Mouse (Mus musculus): Measurements from ENCODE around the gene Gm49387. TPM values are rescaled to one million over a fixed set of nuclear protein-coding genes. Genes with fewer than 3 reads are reported as not detected.

Gene Gm49387
- polyA plus RNA-seq, 1 experiment from 2014 or later: not detected

- no peaks in the 10 kb centered on the region for H3K36me3 ChIP-seq (ENCODE audit: poor library complexity, severe bottlenecking)
- H3K9me3 ChIP-seq (replicated peaks): no peaks in the 10 kb centered on the region
- H3K9ac ChIP-seq: no peak overlapping the region
- H3K27ac ChIP-seq: no peak overlapping the region; the same call in 1 of the 2 replicates
- WGBS: 68% methylated on average over 5 of the region's 5 CpGs
- no peak for ATAC-seq
- H3K4me3 ChIP-seq: no peak overlapping the region
- no peak overlapping the region for H3K4me2 ChIP-seq
- no peaks in the 10 kb centered on the region for H3K27me3 ChIP-seq
- H3K4me1 ChIP-seq: no peaks in the 10 kb centered on the region
These were observed 81.5 kb downstream of the Gm49387 start for GRCm38 (mm10) chr14:31559216-31559615.

DNA sequence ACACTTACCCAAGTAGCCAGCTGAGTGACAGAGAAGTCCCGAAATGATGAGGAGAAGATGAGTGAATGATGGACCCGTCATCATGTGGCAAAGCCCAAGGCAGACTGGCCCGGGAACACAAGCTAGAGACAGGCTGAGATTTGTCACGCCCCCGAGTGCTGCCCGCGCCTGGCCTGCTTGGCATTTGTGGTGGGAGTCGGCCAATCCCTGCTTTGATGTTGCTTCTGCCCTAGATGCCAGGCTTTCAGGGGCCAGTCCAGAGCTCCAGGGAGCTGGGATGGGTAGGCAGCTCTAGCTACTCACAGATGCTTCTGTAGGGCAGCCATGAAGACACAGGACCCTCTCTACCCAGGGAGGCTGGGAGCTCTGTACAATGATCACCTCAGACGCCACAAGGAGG lies 82.9 kb downstream of the Gm49387 start:
- no peak overlapping the region for H3K9ac ChIP-seq
- H3K27me3 ChIP-seq: no peaks in the 10 kb centered on the region
- no peaks in the 10 kb centered on the region for H3K4me1 ChIP-seq
- H3K36me3 ChIP-seq (ENCODE audit: poor library complexity, severe bottlenecking): no peaks in the 10 kb centered on the region
- 82% methylated on average over 9 of the region's 9 CpGs for WGBS
- no peak overlapping the region for H3K4me3 ChIP-seq
- no peaks in the 10 kb centered on the region for H3K9me3 ChIP-seq (replicated peaks)
- no peak overlapping the region for H3K4me2 ChIP-seq
- no peak overlapping the region for H3K27ac ChIP-seq
- no peak for ATAC-seq

DNA sequence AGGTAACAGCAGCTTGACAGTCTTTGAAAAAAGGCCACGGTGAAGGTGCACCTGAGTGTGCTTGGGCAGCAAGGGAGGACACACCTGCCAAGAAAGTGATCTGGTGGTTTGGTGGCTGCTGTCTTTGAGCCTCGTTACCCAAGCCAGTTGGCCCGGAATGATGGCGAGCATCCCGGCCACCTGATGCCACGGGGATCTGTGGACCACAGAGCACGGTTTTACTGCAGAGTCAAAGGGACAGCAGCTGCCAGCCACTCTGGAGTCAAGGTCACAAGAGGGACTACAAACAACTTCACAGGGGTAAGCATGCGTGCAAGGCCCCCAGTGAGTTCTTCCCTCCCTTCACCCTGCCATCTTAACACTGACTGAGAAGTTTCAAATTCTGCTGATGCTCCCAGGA lies 83.4 kb downstream of the Gm49387 start:
- Histone ChIP-seq H3K27me3 (no peaks in the 10 kb centered on the region), H3K36me3 (ENCODE audit: poor library complexity, severe bottlenecking) (no peaks in the 10 kb centered on the region), H3K27ac (no peak overlapping the region), H3K9ac (no peak overlapping the region), H3K4me3 (no peak overlapping the region), H3K4me2 (no peak overlapping the region), H3K4me1 (no peaks in the 10 kb centered on the region), H3K9me3 (replicated peaks) (no peaks in the 10 kb centered on the region)
- no peak for ATAC-seq
- 84% methylated on average over 8 of the region's 8 CpGs for WGBS

DNA sequence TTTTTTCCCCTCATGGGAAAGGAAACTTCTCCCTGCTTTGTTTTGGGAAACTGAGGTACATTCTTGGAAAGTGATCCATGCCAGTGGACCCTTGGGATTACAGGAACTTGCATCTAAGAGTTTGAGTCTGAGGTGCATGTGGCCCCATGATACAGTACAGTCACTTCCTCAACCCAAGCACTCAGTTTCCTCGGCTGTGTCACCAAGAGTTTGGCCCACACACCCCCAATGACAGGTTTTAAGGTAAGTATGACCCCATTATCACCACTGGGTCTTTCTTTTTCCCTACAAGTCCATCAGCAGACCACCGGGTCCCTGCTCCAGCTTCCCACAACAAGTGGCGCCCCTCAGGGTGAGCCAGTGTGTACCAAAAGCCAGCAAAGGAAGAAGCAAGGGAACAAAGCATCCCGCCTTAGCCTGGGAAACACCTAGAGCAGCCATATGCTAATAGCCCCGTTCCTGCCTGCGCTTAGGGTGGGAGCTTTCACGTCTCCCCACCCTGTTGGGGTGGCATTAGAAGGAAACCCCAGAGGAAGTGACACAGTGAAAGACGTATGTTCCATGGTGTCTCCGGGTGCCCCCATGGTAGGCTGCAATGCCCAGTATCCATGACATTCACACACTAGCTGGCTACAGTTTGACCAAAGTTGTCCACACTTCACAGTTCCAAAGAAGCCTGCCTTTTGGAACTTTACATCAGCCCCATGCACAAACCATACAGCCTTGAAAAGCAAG lies 84.0 kb downstream of the Gm49387 start:
- Histone ChIP-seq H3K4me1 (no peaks in the 10 kb centered on the region), H3K4me3 (no peak overlapping the region), H3K27me3 (no peaks in the 10 kb centered on the region), H3K9ac (no peak overlapping the region), H3K27ac (no peak overlapping the region), H3K4me2 (no peak overlapping the region), H3K9me3 (replicated peaks) (no peaks in the 10 kb centered on the region), H3K36me3 (ENCODE audit: poor library complexity, severe bottlenecking) (no peaks in the 10 kb centered on the region)
- WGBS: 84% methylated on average over 9 of the region's 9 CpGs
- ATAC-seq: no peak

- H3K9ac ChIP-seq: no peak overlapping the region
- no peaks in the 10 kb centered on the region for H3K36me3 ChIP-seq (ENCODE audit: poor library complexity, severe bottlenecking)
- no peak overlapping the region for H3K27ac ChIP-seq
- no peaks in the 10 kb centered on the region for H3K27me3 ChIP-seq
- H3K4me2 ChIP-seq: no peak overlapping the region
- WGBS: 79% methylated on average over 14 of the region's 14 CpGs
- H3K4me1 ChIP-seq: no peaks in the 10 kb centered on the region
- H3K4me3 ChIP-seq: no peak overlapping the region
- no peaks in the 10 kb centered on the region for H3K9me3 ChIP-seq (replicated peaks)
- ATAC-seq: no peak
These were observed 84.7 kb downstream of the Gm49387 start for GRCm38 (mm10) chr14:31555963-31556434.

GRCm38 (mm10) chr14:31555021-31555420 lies 85.7 kb downstream of the Gm49387 start:
- Histone ChIP-seq H3K9ac (no peak overlapping the region), H3K9me3 (replicated peaks) (no peaks in the 10 kb centered on the region), H3K4me3 (no peak overlapping the region), H3K27ac (no peak overlapping the region), H3K4me2 (no peak overlapping the region), H3K36me3 (ENCODE audit: poor library complexity, severe bottlenecking) (no peaks in the 10 kb centered on the region), H3K4me1 (no peaks in the 10 kb centered on the region), H3K27me3 (no peaks in the 10 kb centered on the region)
- 92% methylated on average over 7 of the region's 7 CpGs for WGBS
- no peak for ATAC-seq

DNA sequence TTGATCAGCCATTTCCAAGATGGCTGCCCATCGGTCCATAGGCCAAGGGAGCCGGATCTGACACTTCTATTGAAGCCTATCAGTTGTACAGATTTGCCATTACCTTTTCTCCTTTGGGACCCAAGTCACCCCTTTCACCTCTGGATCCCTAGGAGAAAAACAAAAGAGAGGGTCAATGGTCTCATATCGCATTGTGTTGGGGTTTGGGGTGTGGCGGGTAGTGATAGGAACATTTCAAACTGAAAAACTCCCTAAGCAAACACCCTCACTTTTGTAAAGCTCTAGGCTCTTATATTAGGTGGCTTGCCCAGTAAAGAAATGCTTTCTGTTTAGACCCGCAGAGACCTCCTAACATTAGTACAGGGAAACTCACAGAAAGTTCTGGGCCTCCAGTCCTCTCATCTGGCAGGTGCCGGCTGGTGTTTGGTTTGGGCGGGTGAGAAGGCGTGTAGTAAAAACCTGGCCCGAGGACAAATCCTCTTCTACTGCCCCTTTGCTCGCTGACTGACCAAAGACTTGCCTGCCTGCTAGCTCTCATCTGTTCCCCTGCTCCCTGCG lies 96.7 kb downstream of the Gm49387 start:
- 85% methylated on average over 11 of the region's 11 CpGs for WGBS
- no peaks in the 10 kb centered on the region for H3K27me3 ChIP-seq

GRCm38 (mm10) chr14:31537298-31537697 lies 103.4 kb downstream of the Gm49387 start:
- H3K4me3 ChIP-seq: no peak overlapping the region
- no peak overlapping the region for H3K9ac ChIP-seq
- H3K4me2 ChIP-seq: no peak overlapping the region
- no peak for ATAC-seq
- no peak overlapping the region for H3K27ac ChIP-seq
- no peaks in the 10 kb centered on the region for H3K36me3 ChIP-seq (ENCODE audit: poor library complexity, severe bottlenecking)
- WGBS: 83% methylated on average over 6 of the region's 6 CpGs
- no peaks in the 10 kb centered on the region for H3K9me3 ChIP-seq (replicated peaks)
- H3K27me3 ChIP-seq: no peaks in the 10 kb centered on the region
- H3K4me1 ChIP-seq: no peaks in the 10 kb centered on the region

More for the DNA sequence above, 96.7 kb downstream of the Gm49387 start:
- Histone ChIP-seq H3K36me3 (ENCODE audit: poor library complexity, severe bottlenecking) (no peaks in the 10 kb centered on the region), H3K27ac (no peak overlapping the region), H3K4me1 (no peaks in the 10 kb centered on the region), H3K4me2 (no peak overlapping the region), H3K9ac (no peak overlapping the region), H3K9me3 (replicated peaks) (no peaks in the 10 kb centered on the region), H3K4me3 (no peak overlapping the region)
- ATAC-seq: no peak

DNA sequence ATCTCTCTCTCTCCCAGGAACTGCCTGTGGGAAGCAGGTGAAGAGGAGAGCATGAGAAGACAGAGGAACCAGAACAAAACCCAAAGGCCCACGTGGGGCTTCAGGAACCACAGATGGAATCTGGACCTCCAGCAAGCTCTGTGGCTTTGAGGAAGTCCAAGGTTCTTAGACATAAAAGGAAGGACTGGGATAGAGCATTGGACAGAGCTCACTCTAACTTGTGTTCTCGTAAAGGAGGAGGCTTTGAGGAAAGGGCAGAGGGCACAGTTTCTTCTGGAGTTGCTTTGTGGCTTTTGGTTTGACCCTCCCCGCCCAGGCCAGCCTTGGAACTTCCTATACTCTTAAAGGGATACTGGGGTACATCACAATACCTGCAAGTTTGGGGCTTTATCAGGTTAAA lies 108.0 kb downstream of the Gm49387 start:
- Histone ChIP-seq H3K27me3 (no peaks in the 10 kb centered on the region), H3K4me1 (no peaks in the 10 kb centered on the region), H3K4me2 (no peak overlapping the region), H3K9me3 (replicated peaks) (no peaks in the 10 kb centered on the region), H3K9ac (no peak overlapping the region), H3K36me3 (ENCODE audit: poor library complexity, severe bottlenecking) (no peaks in the 10 kb centered on the region), H3K27ac (no peak overlapping the region), H3K4me3 (no peak overlapping the region)
- no peak for ATAC-seq
- WGBS: 60% methylated on average over 3 of the region's 3 CpGs

DNA sequence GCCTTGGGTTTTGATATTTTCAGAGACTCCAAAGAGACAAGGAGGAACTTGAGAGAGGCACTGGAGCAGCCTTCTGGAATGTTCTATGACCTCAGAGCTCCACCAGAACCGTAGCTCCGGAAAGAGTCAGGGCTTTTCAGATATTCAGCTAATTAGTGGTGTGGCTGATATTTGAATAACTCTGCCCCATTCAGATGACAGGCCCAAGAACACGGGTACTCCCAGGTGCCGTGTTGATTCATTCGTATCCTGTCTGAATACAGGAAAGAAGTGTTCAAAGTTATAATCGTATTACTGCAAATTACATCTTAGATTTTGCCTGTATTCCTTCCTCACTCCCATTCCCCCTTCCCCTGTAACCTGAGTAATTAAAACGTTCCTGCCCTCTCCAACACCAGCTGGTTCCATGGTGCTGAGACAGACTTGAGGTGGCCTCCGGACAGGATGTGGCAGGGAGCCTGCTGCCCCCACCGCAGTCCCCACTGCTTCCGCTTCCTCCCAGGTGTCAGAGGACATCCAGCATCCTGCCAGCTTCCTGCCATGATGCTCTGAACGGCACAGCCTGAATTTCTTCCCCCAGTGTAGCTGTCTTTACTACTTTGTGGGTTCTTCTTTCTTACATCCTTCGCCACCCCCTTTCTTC lies 109.1 kb downstream of the Gm49387 start:
- H3K4me1 ChIP-seq: no peaks in the 10 kb centered on the region
- H3K27ac ChIP-seq: no peak overlapping the region
- no peaks in the 10 kb centered on the region for H3K27me3 ChIP-seq
- ATAC-seq: no peak
- H3K9me3 ChIP-seq (replicated peaks): no peaks in the 10 kb centered on the region
- no peak overlapping the region for H3K4me2 ChIP-seq
- no peaks in the 10 kb centered on the region for H3K36me3 ChIP-seq (ENCODE audit: poor library complexity, severe bottlenecking)
- no peak overlapping the region for H3K4me3 ChIP-seq
- no peak overlapping the region for H3K9ac ChIP-seq
- 75% methylated on average over 12 of the region's 12 CpGs for WGBS

DNA sequence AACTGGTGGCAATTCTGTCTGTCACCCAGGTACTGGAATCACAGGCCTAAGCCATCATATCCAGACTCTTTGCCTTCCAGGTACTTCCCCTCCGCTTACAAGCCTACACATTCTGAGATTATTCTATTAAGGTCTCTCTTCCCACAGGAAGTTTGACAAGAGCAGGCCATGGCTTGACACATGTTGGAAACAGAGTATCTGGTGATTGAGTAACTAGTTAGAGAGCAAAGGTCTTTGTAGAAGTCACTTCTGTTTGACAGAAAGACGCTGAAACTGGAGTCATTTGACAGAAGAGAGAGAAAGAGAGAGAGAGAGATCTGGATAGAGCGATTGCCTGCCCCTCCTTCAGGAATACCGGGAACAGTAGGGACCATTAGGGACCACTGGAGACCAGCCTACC lies 109.8 kb downstream of the Gm49387 start:
- Histone ChIP-seq H3K4me2 (no peak overlapping the region), H3K27me3 (no peaks in the 10 kb centered on the region), H3K4me1 (no peaks in the 10 kb centered on the region), H3K4me3 (no peak overlapping the region), H3K9me3 (replicated peaks) (no peaks in the 10 kb centered on the region), H3K27ac (no peak overlapping the region), H3K36me3 (ENCODE audit: poor library complexity, severe bottlenecking) (no peaks in the 10 kb centered on the region), H3K9ac (no peak overlapping the region)
- 89% methylated on average over 4 of the region's 4 CpGs for WGBS
- no peak for ATAC-seq

DNA sequence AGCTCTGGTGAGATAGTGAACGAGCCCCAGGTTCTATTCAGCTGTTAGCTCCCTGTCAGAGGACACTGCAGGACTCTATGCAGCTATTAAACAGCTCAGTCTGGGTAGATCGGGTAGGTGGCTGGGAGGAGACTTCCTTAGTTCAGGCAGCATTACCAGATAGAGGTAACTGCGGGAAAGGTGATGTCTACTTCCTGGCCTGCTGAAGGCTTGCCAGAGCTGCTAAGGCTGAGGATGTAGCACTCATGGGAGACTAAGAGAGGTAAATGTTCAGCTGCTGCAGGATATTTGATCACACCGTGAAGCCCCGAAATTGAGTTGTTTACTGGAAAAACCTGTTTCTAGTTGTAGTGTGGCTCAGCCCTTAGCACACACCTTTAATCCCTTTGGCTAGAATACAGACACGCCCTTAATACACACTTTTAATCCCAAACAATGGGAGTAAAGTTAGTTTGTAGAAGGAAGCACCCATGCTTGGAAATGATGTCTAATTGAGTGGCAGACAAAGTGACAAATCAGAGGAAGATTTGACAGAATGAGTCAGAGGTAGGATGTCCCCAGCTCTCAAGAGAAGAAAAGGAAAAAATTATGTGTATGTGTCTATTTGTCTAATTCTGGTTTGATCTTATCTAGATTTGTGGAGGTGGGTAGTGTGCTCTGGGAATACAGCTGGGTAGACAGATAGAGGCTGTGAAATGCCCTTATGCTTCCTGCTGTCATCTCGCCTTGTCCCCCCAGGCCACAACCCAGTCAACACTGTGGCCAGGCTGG lies 115.5 kb downstream of the Gm49387 start:
- no peak overlapping the region for H3K4me2 ChIP-seq
- ATAC-seq: no peak
- H3K9me3 ChIP-seq (replicated peaks): no peaks in the 10 kb centered on the region
- H3K36me3 ChIP-seq (ENCODE audit: poor library complexity, severe bottlenecking): no peaks in the 10 kb centered on the region
- no peak overlapping the region for H3K4me3 ChIP-seq
- WGBS: 79% methylated on average over 7 of the region's 7 CpGs
- no peaks in the 10 kb centered on the region for H3K27me3 ChIP-seq
- H3K4me1 ChIP-seq: no peaks in the 10 kb centered on the region
- H3K27ac ChIP-seq: no peak overlapping the region
- H3K9ac ChIP-seq: no peak overlapping the region

All from forebrain, embryonic 13.5 days (tissue).